Mouse (Mus musculus) heart, embryonic 14.5 days (tissue): ENCODE results near the gene Sphk2. TPM values are rescaled to one million over a fixed set of nuclear protein-coding genes. Genes with fewer than 3 reads are reported as not detected.
"Not testable (repeated sequence)": the region's sequence is repeated elsewhere in the genome, so short reads cannot be mapped to it uniquely, and the experiment has no call there.

Source experiments
- ATAC-seq: fragments of 200-750 bp; cut with Nextera tagmentation; 2 replicates; pipeline ENCODE4 v1.8.0; 2017; ENCODE audit warnings: low read depth, moderate TSS enrichment; ENCODE audit not compliant: insufficient number of reproducible peaks, insufficient read depth, low FRiP score
- H3K27ac ChIP-seq, 2 experiments: fragments of 200-500 bp in 1 of 2; fragments of 300-500 bp in 1 of 2; sonication (generic) in 1 of 2; replicated peaks in 1 of 2; 2 replicates each; pipeline ENCODE4 v1.5.1; 2012 to 2014; ENCODE audit warnings: low read depth in 2 of 2, low read length in 2 of 2, control low read depth in 1 of 2, mild to moderate bottlenecking in 1 of 2, mixed read lengths in 1 of 2; ENCODE audit not compliant: control insufficient read depth in 1 of 2, insufficient read depth in 1 of 2
- H3K27me3 ChIP-seq: fragments of 300-500 bp; sonication (generic); 2 replicates; pipeline ENCODE4 v1.6.1; 2014; ENCODE audit warnings: mild to moderate bottlenecking, low read length, control low read depth; ENCODE audit not compliant: control insufficient read depth, insufficient read depth
- H3K36me3 ChIP-seq: fragments of 300-500 bp; sonication (generic); 2 replicates; pipeline ENCODE4 v1.6.1; 2014; ENCODE audit warnings: mild to moderate bottlenecking, control low read depth, low read length, mixed read lengths; ENCODE audit not compliant: control insufficient read depth, insufficient read depth
- H3K4me1 ChIP-seq, 2 experiments: fragments of 200-500 bp in 1 of 2; fragments of 300-500 bp in 1 of 2; sonication (generic) in 1 of 2; 2 replicates each; pipeline ENCODE4 v1.6.1; 2012 to 2014; ENCODE audit warnings: low read length in 2 of 2, control low read depth in 1 of 2, mixed read lengths in 1 of 2; ENCODE audit not compliant: control insufficient read depth in 2 of 2, insufficient read depth in 2 of 2
- H3K4me2 ChIP-seq: fragments of 300-500 bp; sonication (generic); 2 replicates; pipeline ENCODE4 v1.6.1; 2014; ENCODE audit warnings: mild to moderate bottlenecking, low read length
- H3K4me3 ChIP-seq, 2 experiments: fragments of 200-500 bp in 1 of 2; fragments of 300-500 bp in 1 of 2; sonication (generic) in 1 of 2; 2 replicates each; pipeline ENCODE4 v1.5.1; 2012 to 2014; ENCODE audit warnings: low read length in 2 of 2, mild to moderate bottlenecking in 2 of 2, control low read depth in 1 of 2, low read depth in 1 of 2, moderate library complexity in 1 of 2; ENCODE audit not compliant: control insufficient read depth in 1 of 2, insufficient read depth in 1 of 2
- H3K9ac ChIP-seq: fragments of 300-500 bp; sonication (generic); 2 replicates; pipeline ENCODE4 v1.6.1; 2014; ENCODE audit warnings: mild to moderate bottlenecking, low read length
- H3K9me3 ChIP-seq: fragments of 300-500 bp; sonication (generic); 2 replicates; pipeline ENCODE4 v1.6.1; 2016; ENCODE audit warnings: low read length, control low read depth; ENCODE audit not compliant: control insufficient read depth
- WGBS: fragments of 180-500 bp; shearing (Covaris S2); extraction: QIAGEN DNeasy Blood & Tissue Kit; methylation state at CpG from one replicate; pipeline ENCODE4 v1.1.7; 2014; 5-methylcytosine and 5-hydroxymethylcytosine counted together
- polyA plus RNA-seq: library from polyadenylated mRNA; unstranded; fragments of >200 nt; fragmentation: Nextera tagmentation; extraction: Ambion mirVana; gene quantifications from 2 replicates; pipeline ENCODE4 v1.2.1, GENCODE M21; 2014

The Sphk2 gene
- polyA plus RNA-seq, 1 experiment from 2014 or later: 12.5 TPM

GRCm38 (mm10) chr7:45661702-45662101 lies 56.1 kb downstream of the Sphk2 start:
- ATAC-seq, H3K4me3 ChIP-seq, H3K27me3 ChIP-seq, H3K4me1 ChIP-seq, H3K4me2 ChIP-seq, H3K27ac ChIP-seq, H3K9ac ChIP-seq, H3K9me3 ChIP-seq, H3K36me3 ChIP-seq: not testable (repeated sequence)
- WGBS: 83% methylated on average over 6 of the region's 6 CpGs

GRCm38 (mm10) chr7:45660746-45661478 lies 56.9 kb downstream of the Sphk2 start:
- H3K4me3 ChIP-seq: no peak overlapping the region
- 79% methylated on average over 11 of the region's 11 CpGs for WGBS
- ATAC-seq: no peak
- H3K27ac ChIP-seq: no peak overlapping the region
- H3K36me3 ChIP-seq: no peaks in the 10 kb centered on the region
- no peak overlapping the region for H3K9ac ChIP-seq
- peaks cover 3 to 9% of the 10 kb centered on the region in 2 experiments; a peak in 1 of 4 replicates for H3K4me1 ChIP-seq
- H3K4me2 ChIP-seq: no peak overlapping the region
- H3K9me3 ChIP-seq: peaks cover 7% of the 10 kb centered on the region; the same call in 1 of the 2 replicates
- no peaks in the 10 kb centered on the region for H3K27me3 ChIP-seq

Other genes with a start within 250 kb of the Sphk2 start
- gene Tulp2, start 236.1 kb downstream of the Sphk2 start, polyA plus RNA-seq: 0.42 and 0.71 TPM in 2 replicates
- gene Gm45808, start 231.2 kb downstream of the Sphk2 start, polyA plus RNA-seq: not detected in 2 replicates
- 5.2 and 5.7 TPM in 2 replicates for gene Dhdh, start 229.2 kb downstream of the Sphk2 start, polyA plus RNA-seq
- gene Nucb1, start 207.6 kb downstream of the Sphk2 start, polyA plus RNA-seq: 159 and 160 TPM in 2 replicates
- gene Ppp1r15a, start 191.7 kb downstream of the Sphk2 start, polyA plus RNA-seq: 20.5 and 23.3 TPM in 2 replicates
- 0.80 and 1.2 TPM in 2 replicates for gene Plekha4, start 191.7 kb downstream of the Sphk2 start, polyA plus RNA-seq
- 0.20 and 0.26 TPM in 2 replicates for gene Hsd17b14, start 163.1 kb downstream of the Sphk2 start, polyA plus RNA-seq
- gene Bcat2, start 147.8 kb downstream of the Sphk2 start, polyA plus RNA-seq: 66.0 and 72.0 TPM in 2 replicates
- not detected in 2 replicates for gene Fgf21, start 102.5 kb downstream of the Sphk2 start, polyA plus RNA-seq
- 0.07 TPM in 1 of 2 replicates, not detected in the other for gene Fut1, start 100.7 kb downstream of the Sphk2 start, polyA plus RNA-seq
- 0.23 and 0.41 TPM in 2 replicates for gene Izumo1, start 96.2 kb downstream of the Sphk2 start, polyA plus RNA-seq
- gene Rasip1, start 90.5 kb downstream of the Sphk2 start, polyA plus RNA-seq: 22.4 and 24.3 TPM in 2 replicates
- 6.2 and 7.6 TPM in 2 replicates for gene Mamstr, start 78.0 kb downstream of the Sphk2 start, polyA plus RNA-seq
- 2.4 and 2.7 TPM in 2 replicates for gene Fut2, start 51.6 kb downstream of the Sphk2 start, polyA plus RNA-seq
- not detected in 2 replicates for gene Ntn5, start 34.0 kb downstream of the Sphk2 start, polyA plus RNA-seq
- gene Sec1, start 23.6 kb downstream of the Sphk2 start, polyA plus RNA-seq: 0.28 and 0.41 TPM in 2 replicates
- gene Car11, start 18.2 kb downstream of the Sphk2 start, polyA plus RNA-seq: 6.8 and 8.0 TPM in 2 replicates
- gene Dbp, start 12.9 kb downstream of the Sphk2 start, polyA plus RNA-seq: 4.5 and 7.3 TPM in 2 replicates
- gene Rpl18, start 2.5 kb downstream of the Sphk2 start, polyA plus RNA-seq: 666 and 743 TPM in 2 replicates
- 0.16 and 0.31 TPM in 2 replicates for gene Fam83e, start 3.2 kb upstream of the Sphk2 start, polyA plus RNA-seq
- gene Spaca4, start 7.8 kb upstream of the Sphk2 start, polyA plus RNA-seq: not detected in 2 replicates
- 0.31 and 1.1 TPM in 2 replicates for gene Lmtk3, start 65.7 kb upstream of the Sphk2 start, polyA plus RNA-seq
- gene Sult2b1, start 66.7 kb upstream of the Sphk2 start, polyA plus RNA-seq: 0.30 and 0.81 TPM in 2 replicates
- gene Cyth2, start 96.6 kb upstream of the Sphk2 start, polyA plus RNA-seq: 88.6 and 89.7 TPM in 2 replicates
- 0.26 and 0.78 TPM in 2 replicates for gene Kcnj14, start 106.8 kb upstream of the Sphk2 start, polyA plus RNA-seq
- gene Grwd1, start 112.9 kb upstream of the Sphk2 start, polyA plus RNA-seq: 33.5 and 36.2 TPM in 2 replicates
- gene Kdelr1, start 154.8 kb upstream of the Sphk2 start, polyA plus RNA-seq: 85.7 and 125 TPM in 2 replicates
- gene Grin2d, start 160.4 kb upstream of the Sphk2 start, polyA plus RNA-seq: 0.12 and 0.15 TPM in 2 replicates
- gene Syngr4, start 178.7 kb upstream of the Sphk2 start, polyA plus RNA-seq: 0.86 and 1.5 TPM in 2 replicates
- 5.1 and 8.7 TPM in 2 replicates for gene Tmem143, start 178.9 kb upstream of the Sphk2 start, polyA plus RNA-seq
- 76.6 and 90.5 TPM in 2 replicates for gene Emp3, start 203.4 kb upstream of the Sphk2 start, polyA plus RNA-seq
- gene Ccdc114, start 206.1 kb upstream of the Sphk2 start, polyA plus RNA-seq: 2.4 and 2.7 TPM in 2 replicates